Mouse (Mus musculus): ENCODE results near the gene Nav2. TPM values are rescaled to one million over a fixed set of nuclear protein-coding genes. Genes with fewer than 3 reads are reported as not detected.
A peak's percentile ranks its signal among the peaks of the same experiment; 100 is the strongest.

The Nav2 gene
- polyA plus RNA-seq, 1 experiment from 2014 or later, result 27.6 TPM

DNA sequence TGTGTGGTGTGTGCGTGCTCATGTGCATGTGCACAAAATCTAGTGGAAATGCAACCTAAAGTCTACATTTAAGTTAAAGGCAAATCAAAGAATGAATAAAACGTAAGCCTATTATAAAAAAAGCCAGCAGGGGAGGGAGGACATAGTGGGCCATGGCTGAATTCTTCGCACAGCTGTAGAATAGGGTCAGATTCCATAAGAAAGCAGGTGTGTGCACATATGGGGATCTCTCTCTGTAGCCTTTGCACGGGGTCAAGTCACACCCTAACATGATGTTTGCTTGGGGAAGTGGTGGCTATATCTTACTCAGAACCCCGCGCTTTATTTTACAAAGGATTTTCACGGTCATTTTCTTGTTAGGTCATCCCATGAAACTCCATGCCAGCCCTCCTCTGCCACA, 15.4 kb upstream of the Nav2 start:
- Histone ChIP-seq H3K9me3 (replicated peaks) (no peaks in the 10 kb centered on the region), H3K4me1 (peaks cover 21% of the 10 kb centered on the region), H3K4me2 (no peak overlapping the region), H3K4me3 (replicated peaks) (no peak overlapping the region), H3K27me3 (replicated peaks) (peaks cover 15% of the 10 kb centered on the region; the same call in 1 of the 2 replicates), H3K36me3 (no peaks in the 10 kb centered on the region), H3K9ac (replicated peaks) (no peak overlapping the region), H3K27ac (replicated peaks) (no peak overlapping the region)
- no peak for ATAC-seq (ENCODE audit: low FRiP score)
- WGBS, result 78% methylated on average over 7 of the region's 7 CpGs

DNA sequence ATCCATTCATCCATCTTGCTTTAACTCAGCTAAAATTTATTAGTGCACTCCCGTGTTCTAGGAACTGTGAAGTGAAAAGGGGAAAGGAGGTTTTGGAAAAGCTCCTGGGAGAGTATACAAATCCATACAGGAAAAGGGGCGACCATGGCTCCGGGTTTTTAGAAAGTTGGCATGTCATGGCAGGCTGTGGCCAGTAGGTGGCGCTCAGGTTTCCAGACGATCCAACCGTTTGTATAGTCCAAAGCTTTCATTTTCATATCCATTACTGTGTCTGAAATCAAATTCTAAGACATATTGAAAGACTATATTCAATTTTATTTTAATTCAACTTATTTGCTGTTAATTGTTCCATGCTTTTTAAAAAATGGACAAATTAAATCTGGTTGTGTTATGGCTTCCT, 14.4 kb upstream of the Nav2 start:
- no peaks in the 10 kb centered on the region for H3K36me3 ChIP-seq
- 3% methylated on average over 6 of the region's 6 CpGs for WGBS
- ATAC-seq (ENCODE audit: low FRiP score), result 0 out of 2 replicates have a peak, but pooled peaks have one; percentile 34
- H3K9me3 ChIP-seq (replicated peaks), result no peaks in the 10 kb centered on the region
- H3K9ac ChIP-seq (replicated peaks), result no peak overlapping the region
- no peak overlapping the region for H3K4me2 ChIP-seq
- peaks cover 13% of the 10 kb centered on the region; the same call in 1 of the 2 replicates for H3K27me3 ChIP-seq (replicated peaks)
- H3K27ac ChIP-seq (replicated peaks), result no peak overlapping the region
- no peak overlapping the region for H3K4me3 ChIP-seq (replicated peaks)
- H3K4me1 ChIP-seq, result peaks cover 22% of the 10 kb centered on the region

DNA sequence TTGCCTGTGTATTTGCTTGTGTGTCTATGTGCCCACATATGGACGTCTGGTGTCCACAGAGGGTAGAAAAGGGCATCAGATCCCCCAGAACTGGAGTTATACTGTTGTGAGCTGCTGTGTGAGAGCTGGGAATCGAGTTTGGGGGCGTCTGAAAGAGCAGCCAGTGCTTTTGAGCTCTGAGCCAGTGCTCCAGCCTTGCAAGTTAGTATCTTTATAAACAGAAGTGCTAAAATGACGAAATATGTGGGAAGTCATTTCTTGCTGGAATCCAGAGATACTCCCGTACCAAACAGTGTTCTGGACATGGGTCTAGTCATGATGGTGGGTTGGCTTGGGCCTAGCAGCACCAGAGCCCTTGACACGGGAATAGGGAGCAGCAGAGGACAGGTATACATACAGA, 13.8 kb upstream of the Nav2 start:
- H3K36me3 ChIP-seq, result no peaks in the 10 kb centered on the region
- WGBS, result 83% methylated on average over 6 of the region's 6 CpGs
- ATAC-seq (ENCODE audit: low FRiP score), result no peak
- peaks cover 22% of the 10 kb centered on the region for H3K4me1 ChIP-seq
- no peak overlapping the region for H3K4me2 ChIP-seq
- H3K27ac ChIP-seq (replicated peaks), result no peak overlapping the region
- no peak overlapping the region for H3K4me3 ChIP-seq (replicated peaks)
- H3K9me3 ChIP-seq (replicated peaks), result no peaks in the 10 kb centered on the region
- H3K27me3 ChIP-seq (replicated peaks), result peaks cover 13% of the 10 kb centered on the region; the same call in 1 of the 2 replicates
- no peak overlapping the region for H3K9ac ChIP-seq (replicated peaks)

DNA sequence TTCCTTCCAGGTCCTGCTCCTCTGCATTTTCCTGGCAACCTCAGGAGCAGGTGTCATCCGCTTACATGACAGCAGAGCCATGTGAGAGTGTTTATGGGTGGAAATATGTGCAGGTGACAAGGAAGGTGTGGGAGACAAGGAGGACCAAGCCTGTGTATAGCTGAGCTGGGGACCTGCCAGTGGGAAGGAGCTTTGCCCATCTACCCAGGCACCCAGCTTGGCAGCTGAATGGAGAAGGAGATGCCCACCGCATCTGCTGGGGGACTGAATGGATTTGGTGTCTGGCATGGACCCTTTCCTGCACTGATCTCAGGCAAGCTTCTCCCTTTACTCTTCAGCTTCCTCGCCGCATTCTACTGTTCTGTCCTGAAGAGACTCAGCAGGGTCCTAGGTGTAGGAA, 13.0 kb upstream of the Nav2 start:
- ATAC-seq (ENCODE audit: low FRiP score), result no peak
- 92% methylated on average over 4 of the region's 4 CpGs for WGBS

DNA sequence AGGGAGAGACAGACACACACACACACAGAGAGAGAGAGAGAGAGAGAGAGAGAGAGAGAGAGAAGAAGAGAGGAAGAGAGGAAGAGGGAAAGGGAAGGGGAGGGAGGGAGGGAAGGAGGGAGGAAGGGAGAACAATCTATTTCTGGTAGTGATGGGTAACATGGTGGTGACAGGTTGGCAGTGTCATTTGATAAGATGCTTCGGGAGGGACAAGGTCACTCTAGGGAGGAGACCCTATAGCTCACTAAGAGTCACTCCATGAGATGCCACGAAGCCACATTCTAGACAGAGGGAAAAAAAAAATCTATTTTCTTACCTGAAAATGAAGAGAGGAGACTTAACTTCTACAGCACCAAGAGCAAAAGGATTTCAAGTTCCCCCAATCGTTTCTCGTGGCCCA, 12.5 kb upstream of the Nav2 start:
- H3K4me2 ChIP-seq, result no peak overlapping the region
- H3K9me3 ChIP-seq (replicated peaks), result no peaks in the 10 kb centered on the region
- peaks cover 19% of the 10 kb centered on the region for H3K4me1 ChIP-seq
- H3K4me3 ChIP-seq (replicated peaks), result no peak overlapping the region
- no peak overlapping the region for H3K9ac ChIP-seq (replicated peaks)
- ATAC-seq (ENCODE audit: low FRiP score), result no peak
- H3K27me3 ChIP-seq (replicated peaks), result peaks cover 13% of the 10 kb centered on the region; the same call in 1 of the 2 replicates
- H3K27ac ChIP-seq (replicated peaks), result no peak overlapping the region
- H3K36me3 ChIP-seq, result no peaks in the 10 kb centered on the region
- WGBS, result 79% methylated on average over 4 of the region's 4 CpGs

More for the DNA sequence above, 13.0 kb upstream of the Nav2 start:
- Histone ChIP-seq H3K9ac (replicated peaks) (no peak overlapping the region), H3K36me3 (no peaks in the 10 kb centered on the region), H3K4me1 (peaks cover 22% of the 10 kb centered on the region), H3K4me2 (no peak overlapping the region), H3K9me3 (replicated peaks) (no peaks in the 10 kb centered on the region), H3K27ac (replicated peaks) (no peak overlapping the region), H3K4me3 (replicated peaks) (no peak overlapping the region), H3K27me3 (replicated peaks) (peaks cover 13% of the 10 kb centered on the region; the same call in 1 of the 2 replicates)

DNA sequence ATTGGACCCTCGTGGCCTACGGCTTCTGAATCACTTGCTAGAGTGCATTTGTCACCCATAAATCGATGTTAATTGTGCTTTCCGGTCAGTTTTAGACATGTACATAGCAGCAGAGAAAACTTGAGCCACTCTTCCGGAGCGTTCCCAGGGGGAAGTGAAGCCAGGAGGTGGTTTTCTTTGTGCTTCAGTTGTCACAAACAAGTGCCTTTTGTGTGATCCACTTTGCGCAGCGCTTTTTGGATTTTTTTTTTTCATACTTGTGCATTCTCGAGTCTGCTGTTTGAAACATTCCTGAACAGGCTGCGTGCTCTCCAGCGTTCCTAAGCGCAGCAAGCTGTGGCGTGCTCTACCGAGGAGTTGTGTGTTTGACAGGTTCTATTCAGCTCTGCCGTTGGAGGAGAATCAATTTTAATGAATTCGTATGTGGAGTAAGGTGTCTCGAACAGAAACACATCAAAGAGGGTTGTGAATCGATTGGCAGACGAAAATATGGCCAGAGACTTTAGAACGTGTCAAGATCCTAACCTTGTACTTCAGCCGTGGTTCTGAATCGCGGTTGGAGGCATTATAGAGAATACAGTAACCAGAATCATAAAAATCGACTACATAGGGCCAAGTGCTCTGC, 10.9 kb upstream of the Nav2 start:
- Histone ChIP-seq H3K36me3 (no peaks in the 10 kb centered on the region), H3K4me1 (peaks cover 13% of the 10 kb centered on the region), H3K4me3 (replicated peaks) (no peak overlapping the region), H3K27me3 (replicated peaks) (peaks cover 13% of the 10 kb centered on the region; the same call in 1 of the 2 replicates), H3K27ac (replicated peaks) (no peak overlapping the region), H3K9ac (replicated peaks) (no peak overlapping the region), H3K9me3 (replicated peaks) (no peaks in the 10 kb centered on the region), H3K4me2 (0 out of 2 replicates have a peak overlapping the region, but pooled peaks have one; percentile 7)
- no peak for ATAC-seq (ENCODE audit: low FRiP score)
- WGBS, result 28% methylated on average over 24 of the region's 24 CpGs

DNA sequence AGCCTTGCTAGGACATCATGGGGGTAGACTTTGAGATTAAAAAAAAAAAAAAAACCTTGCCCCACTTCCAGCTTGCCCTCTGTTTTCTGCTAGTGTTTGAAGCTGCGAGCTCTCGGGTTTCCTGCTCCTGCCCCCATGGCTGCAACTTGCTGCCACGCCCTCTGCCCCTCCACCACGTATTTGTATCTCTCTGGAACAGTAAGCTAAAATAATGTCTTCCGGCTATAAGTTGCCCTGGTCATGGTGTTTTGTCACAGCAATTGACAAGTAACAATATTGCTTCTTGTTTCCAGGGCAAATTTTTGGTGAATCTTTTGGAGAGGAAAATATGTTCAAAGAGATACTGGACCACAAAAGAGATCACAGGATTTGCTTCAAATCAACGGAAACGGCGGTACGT, 10.1 kb upstream of the Nav2 start:
- peaks cover 13% of the 10 kb centered on the region; the same call in 1 of the 2 replicates for H3K27me3 ChIP-seq (replicated peaks)
- no peaks in the 10 kb centered on the region for H3K9me3 ChIP-seq (replicated peaks)
- H3K27ac ChIP-seq (replicated peaks), result no peak overlapping the region
- 80% methylated on average over 9 of the region's 9 CpGs for WGBS
- H3K36me3 ChIP-seq, result no peaks in the 10 kb centered on the region
- no peak overlapping the region for H3K4me3 ChIP-seq (replicated peaks)
- H3K4me2 ChIP-seq, result no peak overlapping the region
- peaks cover 13% of the 10 kb centered on the region for H3K4me1 ChIP-seq
- ATAC-seq (ENCODE audit: low FRiP score), result no peak
- no peak overlapping the region for H3K9ac ChIP-seq (replicated peaks)

DNA sequence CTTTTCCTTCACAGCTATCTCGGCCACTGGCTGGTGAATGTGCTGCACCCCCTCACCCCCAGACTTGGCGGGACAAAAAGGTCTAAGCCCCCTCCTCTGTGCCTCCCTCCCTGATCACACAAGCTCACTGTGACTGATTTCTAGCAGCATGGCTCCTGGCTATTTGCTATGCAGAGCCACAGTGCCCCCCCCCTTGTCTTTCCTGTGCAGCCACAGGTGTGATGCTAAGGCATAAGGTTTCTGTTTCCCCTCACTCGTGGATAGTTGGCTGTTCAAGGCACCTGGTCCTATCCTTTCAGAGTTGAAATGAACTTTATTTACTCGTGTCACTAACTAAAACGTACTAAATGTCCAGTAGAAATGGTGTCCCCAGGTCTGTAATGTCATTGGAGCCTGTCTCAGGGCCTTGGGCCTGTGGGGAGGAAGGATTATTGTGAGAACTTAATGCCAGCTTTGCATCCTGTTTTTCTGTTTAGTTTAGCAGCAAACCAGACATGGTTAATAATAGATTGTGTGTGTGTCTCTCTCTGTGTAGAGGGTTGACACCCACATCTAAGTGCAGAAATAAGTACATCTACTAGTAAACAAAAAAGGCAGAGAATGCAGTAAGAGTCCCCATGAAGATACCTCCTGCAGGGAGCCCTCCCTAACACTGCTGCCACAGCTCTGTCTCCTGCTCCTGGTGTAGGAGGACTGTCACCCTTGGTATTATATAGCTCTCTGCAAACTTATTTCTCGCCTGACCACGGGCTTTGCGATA, 7.9 kb upstream of the Nav2 start:
- no peak overlapping the region for H3K4me3 ChIP-seq (replicated peaks)

DNA sequence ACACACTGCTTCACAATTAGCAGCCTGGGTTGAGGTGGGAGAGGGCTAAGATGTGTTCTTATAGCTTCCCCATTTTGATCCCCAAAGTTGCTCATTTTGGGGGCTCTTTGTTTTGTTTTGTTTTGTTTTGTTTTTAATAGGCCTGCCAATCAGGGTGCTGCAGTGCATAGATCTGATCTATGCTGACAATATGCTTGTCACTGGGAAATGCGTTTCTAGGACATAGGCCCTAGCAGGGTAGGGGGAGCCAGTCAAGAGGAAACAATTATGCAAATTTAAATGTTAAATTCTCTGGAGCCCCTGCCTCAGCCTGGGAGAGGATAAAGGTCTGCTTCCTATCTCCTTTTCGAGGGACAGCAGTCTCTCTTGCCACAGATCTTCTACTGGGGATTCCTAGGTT, 6.1 kb upstream of the Nav2 start:
- no peak for ATAC-seq (ENCODE audit: low FRiP score)
- H3K4me1 ChIP-seq, result peaks cover 7% of the 10 kb centered on the region
- H3K9me3 ChIP-seq (replicated peaks), result no peaks in the 10 kb centered on the region
- no peak overlapping the region for H3K27ac ChIP-seq (replicated peaks)
- no peaks in the 10 kb centered on the region for H3K36me3 ChIP-seq
- H3K4me3 ChIP-seq (replicated peaks), result no peak overlapping the region
- 17% methylated on average over 2 of the region's 2 CpGs for WGBS
- H3K4me2 ChIP-seq, result no peak overlapping the region
- no peaks in the 10 kb centered on the region for H3K27me3 ChIP-seq (replicated peaks)
- no peak overlapping the region for H3K9ac ChIP-seq (replicated peaks)

More for the DNA sequence above, 7.9 kb upstream of the Nav2 start:
- Histone ChIP-seq H3K9me3 (replicated peaks) (no peaks in the 10 kb centered on the region), H3K36me3 (no peaks in the 10 kb centered on the region), H3K4me2 (no peak overlapping the region), H3K9ac (replicated peaks) (no peak overlapping the region), H3K4me1 (peaks cover 13% of the 10 kb centered on the region), H3K27me3 (replicated peaks) (0 out of 2 replicates have a peak, but pooled peaks cover 7% of the 10 kb centered on the region), H3K27ac (replicated peaks) (no peak overlapping the region)
- WGBS, result 80% methylated on average over 8 of the region's 8 CpGs
- no peak for ATAC-seq (ENCODE audit: low FRiP score)

DNA sequence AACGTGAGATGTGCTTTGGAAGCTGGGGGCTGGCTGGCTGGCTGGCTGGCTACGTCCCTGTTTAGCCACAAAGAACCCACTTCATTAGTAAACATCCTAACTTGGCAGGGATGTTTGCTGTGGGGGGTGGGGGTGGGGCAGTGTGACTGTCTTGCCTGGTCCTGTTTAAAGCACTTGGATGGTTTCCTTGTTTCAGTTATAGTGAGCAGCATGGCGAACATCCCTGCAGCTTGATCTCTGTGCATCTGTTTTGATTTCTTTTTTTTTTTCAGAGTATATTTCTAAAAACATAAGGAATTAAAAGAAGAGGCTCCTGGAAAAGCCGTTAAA, 791 bp downstream of the Nav2 start:
- H3K27me3 ChIP-seq (replicated peaks), result no peaks in the 10 kb centered on the region
- no peak for ATAC-seq (ENCODE audit: low FRiP score)

DNA sequence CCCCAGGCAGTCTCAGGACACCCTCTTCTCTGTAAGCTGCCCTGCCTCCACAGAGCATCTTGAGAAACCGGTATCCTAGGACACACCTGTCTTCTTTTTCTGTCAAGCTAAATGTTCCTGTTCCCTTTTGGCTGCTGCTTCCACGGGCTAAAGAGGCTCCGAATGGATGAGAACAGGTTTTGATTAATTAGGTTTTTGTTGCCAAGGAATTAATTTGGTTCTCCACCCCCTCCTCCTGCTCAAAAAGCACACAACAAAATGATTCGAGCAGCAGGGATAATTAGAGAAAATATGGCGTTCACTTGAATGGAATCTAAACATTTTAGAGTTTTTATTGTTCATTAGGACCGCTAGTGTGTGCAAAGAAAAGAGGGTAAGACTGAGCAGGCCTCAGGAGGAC, 1.8 kb downstream of the Nav2 start:
- H3K36me3 ChIP-seq, result no peaks in the 10 kb centered on the region
- no peaks in the 10 kb centered on the region for H3K27me3 ChIP-seq (replicated peaks)
- no peaks in the 10 kb centered on the region for H3K9me3 ChIP-seq (replicated peaks)
- peaks cover 26% of the 10 kb centered on the region for H3K4me1 ChIP-seq
- H3K4me2 ChIP-seq, result no peak overlapping the region
- ATAC-seq (ENCODE audit: low FRiP score), result no peak
- H3K4me3 ChIP-seq (replicated peaks), result no peak overlapping the region
- H3K9ac ChIP-seq (replicated peaks), result no peak overlapping the region
- WGBS, result 32% methylated on average over 6 of the region's 6 CpGs
- H3K27ac ChIP-seq (replicated peaks), result no peak overlapping the region

More for the DNA sequence above, 791 bp downstream of the Nav2 start:
- Histone ChIP-seq H3K9ac (replicated peaks) (no peak overlapping the region), H3K27ac (replicated peaks) (no peak overlapping the region), H3K4me1 (peaks cover 17% of the 10 kb centered on the region), H3K36me3 (no peaks in the 10 kb centered on the region), H3K9me3 (replicated peaks) (no peaks in the 10 kb centered on the region), H3K4me3 (replicated peaks) (no peak overlapping the region), H3K4me2 (no peak overlapping the region)
- WGBS, result 53% methylated on average over 4 of the region's 4 CpGs

DNA sequence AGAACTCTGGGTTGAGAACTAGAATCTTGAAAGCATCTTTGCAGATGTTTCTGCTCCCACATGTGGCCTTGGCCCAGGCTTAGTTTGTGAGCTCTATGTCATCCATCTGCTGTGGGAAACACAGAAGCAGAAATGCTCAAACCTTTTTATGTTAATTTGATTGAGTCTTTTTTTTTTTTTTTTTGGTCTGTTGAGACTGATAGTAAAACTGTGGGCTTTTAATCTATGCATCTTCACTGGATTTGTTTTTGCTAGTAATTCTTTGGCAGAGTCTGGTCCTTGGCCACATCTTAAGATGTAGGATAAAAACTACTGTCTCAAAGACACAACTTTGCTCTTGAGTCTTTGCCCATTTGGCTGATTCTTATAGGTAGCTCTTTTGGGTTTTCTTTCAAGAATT, 2.6 kb downstream of the Nav2 start:
- Histone ChIP-seq H3K4me1 (peaks cover 34% of the 10 kb centered on the region), H3K36me3 (no peaks in the 10 kb centered on the region), H3K4me2 (no peak overlapping the region), H3K27me3 (replicated peaks) (no peaks in the 10 kb centered on the region), H3K9ac (replicated peaks) (no peak overlapping the region), H3K4me3 (replicated peaks) (no peak overlapping the region), H3K27ac (replicated peaks) (no peak overlapping the region), H3K9me3 (replicated peaks) (no peaks in the 10 kb centered on the region)
- ATAC-seq (ENCODE audit: low FRiP score), result no peak

All from neural tube, embryonic 15.5 days (tissue).